Mouse (Mus musculus): ENCODE measurements around the gene Tfpt. TPM values are rescaled to one million over a fixed set of nuclear protein-coding genes. Genes with fewer than 3 reads are reported as not detected.
A peak's percentile ranks its signal among the peaks of the same experiment; 100 is the strongest.
"Not testable (repeated sequence)": the region's sequence is repeated elsewhere in the genome, so short reads cannot be mapped to it uniquely, and the experiment has no call there.

Tfpt gene
- total RNA-seq, 4 experiments from 2014 or later, result 23.1 to 31.3 (median 24.9) TPM

DNA sequence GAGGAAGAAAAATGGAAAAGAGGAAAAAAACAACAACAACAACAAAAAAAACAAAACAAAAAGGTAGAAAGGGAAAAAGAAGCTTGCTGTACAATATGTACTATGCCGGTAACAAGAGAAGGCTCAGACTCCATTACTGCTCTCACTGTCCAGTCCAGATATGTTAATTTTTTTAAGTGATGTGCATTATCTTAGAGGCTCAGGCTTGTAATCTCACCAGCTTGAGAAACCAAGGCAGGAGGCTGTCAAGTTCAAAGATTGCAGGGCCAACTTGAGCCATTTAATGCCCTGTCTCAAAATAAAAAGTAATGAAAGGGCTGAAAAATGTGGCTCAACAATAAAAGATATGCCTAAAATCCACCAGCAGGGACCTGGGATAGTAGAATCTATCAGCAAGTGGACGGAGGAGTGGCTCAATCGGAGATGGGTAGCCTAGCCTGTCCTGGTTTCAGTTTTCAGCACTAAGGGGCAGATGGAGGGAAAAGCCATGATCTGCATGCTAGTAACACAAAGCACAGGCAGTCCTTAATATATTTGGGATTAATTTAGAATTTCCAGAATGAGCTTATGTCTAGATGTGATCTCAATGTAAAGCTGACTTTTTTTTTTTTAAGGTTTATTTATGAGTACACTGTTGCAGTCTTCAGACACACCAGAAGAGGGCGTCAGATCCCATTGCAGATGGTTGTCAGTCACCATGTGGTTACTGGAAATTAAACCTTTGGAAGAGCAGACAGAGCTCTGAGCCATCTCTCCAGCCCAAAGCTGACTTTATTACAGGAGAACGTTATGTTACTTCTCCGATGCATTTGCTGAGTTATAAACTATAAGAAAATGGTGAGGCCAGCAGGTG is 13.1 kb downstream of the Tfpt start:
- DNase-seq, result no peak

DNA sequence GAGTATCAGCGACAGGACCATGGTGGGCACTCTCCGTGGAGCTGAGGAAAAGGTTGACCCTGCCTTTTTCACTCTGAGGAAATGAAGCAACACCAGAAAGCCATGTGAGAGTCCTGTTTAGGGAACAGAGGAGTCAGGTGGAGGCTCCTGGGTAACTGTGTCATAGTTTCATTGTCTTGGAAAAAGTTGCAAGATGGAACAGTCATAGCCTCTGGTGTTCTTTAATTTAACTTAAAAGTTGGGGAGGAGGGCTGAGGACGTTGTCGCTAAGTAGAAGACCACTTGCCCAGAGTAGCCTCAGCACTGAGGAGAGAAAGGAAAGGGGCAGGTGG is 13.7 kb downstream of the Tfpt start, which contains the start of gene Oscar:
Gene Oscar, minus strand, starts transcription at position 101 of the 332 bp plus-strand sequence.
- no peak for DNase-seq

DNA sequence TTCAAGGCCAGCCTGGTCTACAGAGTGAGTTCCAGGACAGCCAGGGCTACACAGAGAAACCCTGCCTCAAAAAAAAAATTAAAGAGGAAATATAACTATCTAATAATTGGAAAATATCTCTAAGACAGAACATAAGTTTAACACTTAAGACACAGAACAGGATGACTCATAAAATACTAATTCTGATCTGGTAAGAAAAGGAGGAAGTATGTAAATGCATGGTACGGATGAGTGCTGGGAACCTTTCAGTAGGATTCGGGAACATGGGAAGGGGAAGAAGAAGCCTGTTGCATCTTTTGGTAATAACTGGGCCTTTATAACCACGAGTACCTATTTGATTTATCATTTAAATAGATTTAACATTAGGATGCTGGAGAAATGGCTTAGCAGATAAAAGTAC is 15.7 kb downstream of the Tfpt start:
- DNase-seq, result no peak

DNA sequence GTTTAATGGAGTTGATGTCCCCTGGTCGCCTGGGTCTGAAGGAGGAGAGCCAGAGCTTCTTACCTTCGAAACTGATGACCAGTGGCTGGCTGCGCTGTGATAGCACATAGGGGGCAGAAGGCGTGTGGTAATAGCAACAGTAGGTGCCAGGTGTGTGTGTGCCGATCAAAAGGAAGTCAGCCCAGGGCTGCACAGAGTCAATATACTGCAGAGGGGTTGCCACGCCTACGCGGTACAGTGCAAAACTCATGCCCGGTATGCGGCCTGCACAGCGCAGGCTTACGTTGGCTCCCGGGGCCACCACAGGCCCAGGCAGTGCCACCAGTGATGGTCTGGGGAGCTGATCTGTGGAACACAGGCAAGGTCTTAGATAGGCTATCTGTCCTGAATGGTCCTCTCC is 18.7 kb downstream of the Tfpt start:
- DNase-seq, result no peak

DNA sequence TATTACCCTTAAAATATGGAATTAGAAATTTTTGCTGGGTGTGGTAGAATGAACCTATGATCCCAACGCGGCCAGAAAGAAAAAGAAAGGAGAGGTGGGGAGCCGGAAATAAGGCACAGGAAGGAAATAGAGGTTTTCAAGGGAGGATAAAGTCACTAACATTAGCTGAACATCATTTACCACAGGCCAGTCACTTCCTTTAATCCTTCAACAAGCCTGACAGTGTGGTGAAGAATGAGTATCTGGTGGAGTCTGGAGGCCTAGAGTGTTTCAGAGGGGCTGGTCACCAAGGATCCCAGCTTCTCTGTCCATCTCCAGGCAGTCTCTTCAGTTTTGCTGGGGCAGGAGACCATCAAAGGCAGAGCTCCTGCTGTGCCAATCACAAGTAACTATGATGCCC is 19.3 kb downstream of the Tfpt start:
- no peak for DNase-seq

DNA sequence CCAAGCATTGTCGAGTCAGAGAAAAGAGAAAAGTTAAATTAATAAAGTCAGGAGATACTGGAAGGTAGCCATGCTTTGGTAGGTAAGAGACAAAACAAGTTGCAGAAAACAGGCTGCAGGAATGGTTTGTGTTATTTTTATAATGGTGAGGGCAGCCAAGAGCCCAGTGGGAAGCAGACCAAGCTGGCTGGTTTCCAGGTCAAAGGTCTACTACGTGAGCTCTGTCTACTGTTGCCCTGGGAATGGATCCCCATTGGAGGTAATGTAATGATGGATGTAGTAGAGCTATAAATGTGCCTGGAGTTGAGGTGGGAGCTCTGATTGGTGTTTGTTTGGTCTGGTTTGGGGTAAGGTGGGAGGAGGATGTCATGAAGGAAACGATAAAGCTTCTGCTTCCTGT is 20.6 kb downstream of the Tfpt start:
- DNase-seq, result no peak

DNA sequence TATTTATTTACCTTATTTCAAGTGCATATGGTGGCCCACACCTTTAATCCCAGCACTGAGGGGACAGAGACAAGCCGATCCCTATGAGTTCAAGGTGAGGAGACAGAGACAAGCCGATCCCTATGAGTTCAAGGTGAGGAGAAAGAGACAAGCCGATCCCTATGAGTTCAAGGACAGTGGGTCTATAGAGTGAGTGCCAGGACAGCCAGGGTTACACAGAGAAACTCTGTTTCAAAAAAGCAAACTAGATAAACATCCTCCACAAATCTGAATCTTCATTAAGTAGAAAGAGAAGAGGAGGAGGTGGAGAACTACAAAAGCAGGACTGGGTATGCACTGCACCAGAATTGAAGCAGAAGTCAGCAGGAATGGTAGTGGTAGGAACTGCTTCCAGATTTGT is 21.1 kb downstream of the Tfpt start:
- no peak for DNase-seq

DNA sequence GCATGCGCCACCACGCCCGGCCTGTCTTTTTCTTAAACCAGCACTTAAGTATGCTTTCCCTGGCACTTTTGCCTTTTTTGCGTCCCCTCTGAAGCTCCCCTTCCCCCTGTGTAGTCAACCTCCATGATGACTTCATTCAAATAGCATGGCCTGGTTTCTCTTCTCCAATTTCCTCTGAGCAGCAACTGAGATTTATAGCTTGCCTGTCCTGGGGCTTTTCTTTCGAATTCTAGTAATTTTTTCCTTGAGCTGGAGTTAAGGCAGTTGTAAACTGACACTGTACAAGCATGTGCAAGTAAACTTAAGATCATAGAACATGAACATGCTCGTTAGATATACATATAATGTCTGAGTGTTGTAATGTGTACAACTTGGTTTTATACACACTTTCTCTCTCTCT is 22.3 kb downstream of the Tfpt start:
- DNase-seq, result no peak

DNA sequence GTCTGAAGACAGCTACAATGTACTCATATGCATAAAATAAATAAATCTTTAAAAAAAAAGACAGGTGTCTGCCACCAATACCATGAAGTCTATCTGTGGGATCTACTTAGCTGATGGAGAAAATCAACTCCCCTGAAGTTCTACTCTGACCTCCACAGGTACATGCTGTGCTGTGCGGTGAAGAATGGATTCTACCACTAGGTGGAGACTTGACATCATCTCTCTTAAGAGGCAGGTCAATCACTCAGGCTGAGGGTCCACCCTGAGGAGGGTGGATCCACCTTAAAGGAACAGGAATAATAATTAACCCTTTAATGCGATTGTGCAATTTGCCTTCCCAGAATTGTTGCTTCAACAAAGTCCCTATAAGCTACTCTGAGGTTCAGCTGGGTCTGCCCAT is 22.9 kb downstream of the Tfpt start:
- DNase-seq, result no peak

DNA sequence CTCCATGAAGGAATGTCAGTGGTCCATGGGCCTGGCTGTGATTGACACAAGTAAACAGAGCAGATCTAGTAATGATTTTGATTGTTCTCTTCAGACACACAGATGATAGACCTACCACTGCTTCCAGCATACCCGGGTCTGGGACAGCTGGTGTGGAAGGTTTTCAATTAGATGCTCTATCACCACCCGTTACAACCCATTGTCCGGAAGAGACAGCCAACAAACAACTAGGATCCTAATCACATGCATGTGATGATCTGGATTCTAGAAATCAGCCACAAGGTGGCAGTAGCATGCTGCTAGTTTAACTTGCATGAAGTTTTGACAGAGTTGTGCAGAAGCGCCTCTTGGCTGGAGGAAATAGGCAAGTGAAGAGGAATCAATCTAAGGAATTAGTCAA is 28.6 kb downstream of the Tfpt start:
- peak; percentile 46 for DNase-seq

DNA sequence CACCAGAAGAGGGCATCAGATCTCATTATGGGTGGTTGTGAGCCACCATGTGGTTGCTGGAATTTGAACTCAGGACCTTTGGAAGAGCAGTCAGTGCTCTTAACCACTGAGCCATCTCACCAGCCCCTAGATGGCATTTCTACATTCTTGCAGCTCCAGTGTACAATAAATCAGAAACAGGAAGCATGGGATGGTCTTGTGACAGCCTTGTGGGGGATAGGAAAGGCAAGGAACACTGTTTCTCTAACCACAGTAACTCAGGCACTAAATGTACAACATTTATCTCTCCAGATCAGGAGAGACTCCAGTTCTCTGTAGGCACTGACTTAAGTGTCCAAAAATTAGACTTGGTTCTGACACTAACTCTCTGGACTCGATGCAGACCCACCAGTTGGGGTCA is 32.0 kb downstream of the Tfpt start:
- DNase-seq, result not testable (repeated sequence)

DNA sequence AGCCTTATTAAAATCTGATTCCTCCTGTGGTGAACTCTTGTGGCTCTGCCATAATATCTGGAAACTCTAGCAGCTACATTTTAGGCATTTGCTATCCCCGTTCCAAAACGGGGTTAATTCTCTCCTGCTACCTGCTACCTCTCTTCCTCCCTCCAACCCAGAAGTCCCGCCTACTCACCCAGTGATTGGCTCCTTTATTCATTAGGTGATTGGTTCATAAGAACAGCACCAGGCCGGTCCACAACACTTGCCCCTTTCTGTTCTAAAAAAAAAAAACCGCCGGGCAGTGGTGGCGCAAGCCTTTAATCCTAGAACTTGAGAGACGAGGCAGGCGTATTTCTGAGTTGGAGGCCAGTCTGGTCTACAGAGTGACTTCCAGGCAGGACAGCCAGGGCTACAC is 34.6 kb downstream of the Tfpt start:
- DNase-seq, result no peak

DNA sequence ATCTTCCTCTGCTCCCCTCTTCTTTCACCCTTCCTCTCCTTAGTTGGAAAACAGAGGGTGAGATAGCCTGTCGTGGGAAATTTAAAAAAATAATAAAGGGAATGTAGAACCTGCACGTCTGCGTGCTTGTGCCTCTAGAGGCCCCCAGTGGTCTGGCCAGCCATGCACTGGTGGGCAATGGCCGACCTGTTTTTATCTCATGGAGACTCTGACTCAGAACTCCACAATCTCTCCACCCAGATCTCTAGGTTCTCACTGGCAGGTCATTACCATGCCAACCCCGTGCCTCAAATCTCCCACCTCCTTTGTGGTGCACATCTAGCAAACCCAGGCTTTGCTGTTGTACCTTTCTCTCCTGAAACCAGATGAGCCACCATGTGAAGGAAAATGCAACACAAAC is 35.0 kb downstream of the Tfpt start:
- no peak for DNase-seq

DNA sequence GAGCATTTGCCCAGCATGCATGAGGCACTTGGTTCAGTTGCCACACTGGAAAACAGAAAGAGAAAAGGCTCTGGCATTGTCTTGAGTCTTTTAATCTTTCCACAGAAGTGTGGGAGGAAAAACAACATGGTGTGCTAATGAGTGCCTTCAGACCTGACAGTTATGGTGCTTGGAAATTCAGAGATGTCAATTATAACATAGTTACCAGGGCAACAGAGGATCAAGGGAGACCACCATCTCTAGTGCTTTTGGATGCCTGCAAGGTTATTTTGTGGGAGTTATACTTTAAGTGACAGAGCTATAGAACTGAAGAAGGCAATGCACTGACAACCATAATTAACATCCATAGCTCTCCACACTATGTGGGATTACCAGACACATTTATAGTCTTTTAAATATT is 35.9 kb downstream of the Tfpt start:
- DNase-seq, result no peak

DNA sequence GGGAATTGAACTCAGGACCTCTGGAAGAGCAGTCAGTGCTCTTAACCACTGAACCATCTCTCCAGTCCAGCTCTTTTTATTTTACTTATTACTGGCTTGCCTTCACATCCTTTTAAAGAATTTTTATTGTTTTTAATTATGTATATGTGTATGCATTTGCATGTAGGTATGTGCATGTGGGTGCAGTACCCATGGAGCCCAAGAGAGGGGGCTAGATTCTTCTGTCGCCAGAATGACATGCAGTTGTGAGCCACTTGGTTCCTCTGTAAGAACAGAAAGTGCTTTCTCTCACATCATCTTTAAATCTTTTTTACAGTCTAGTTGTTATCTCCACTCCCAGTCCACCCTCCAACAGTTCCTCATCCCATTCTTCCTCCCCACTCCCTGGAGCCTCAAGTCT is 38.2 kb downstream of the Tfpt start:
- no peak for DNase-seq

DNA sequence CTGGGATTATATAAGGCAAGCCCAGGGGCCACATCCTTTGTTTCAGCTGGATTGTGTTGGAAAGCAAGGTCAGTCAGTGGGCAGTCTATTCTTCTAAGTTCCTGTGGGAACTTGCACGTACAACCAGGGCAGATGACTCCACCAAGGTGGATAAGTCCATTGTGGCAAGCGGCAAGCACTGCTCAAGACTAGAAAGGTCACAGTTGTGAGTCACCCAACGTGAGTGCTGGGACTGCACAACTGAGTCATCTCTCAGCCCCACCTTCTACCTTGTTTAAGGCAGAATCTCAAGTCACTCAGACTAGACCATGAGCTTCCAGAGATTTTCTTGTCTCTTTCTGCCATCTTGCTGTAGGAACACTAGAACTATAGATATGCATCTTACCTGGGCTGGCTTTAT is 39.2 kb downstream of the Tfpt start:
- DNase-seq, result no peak

DNA sequence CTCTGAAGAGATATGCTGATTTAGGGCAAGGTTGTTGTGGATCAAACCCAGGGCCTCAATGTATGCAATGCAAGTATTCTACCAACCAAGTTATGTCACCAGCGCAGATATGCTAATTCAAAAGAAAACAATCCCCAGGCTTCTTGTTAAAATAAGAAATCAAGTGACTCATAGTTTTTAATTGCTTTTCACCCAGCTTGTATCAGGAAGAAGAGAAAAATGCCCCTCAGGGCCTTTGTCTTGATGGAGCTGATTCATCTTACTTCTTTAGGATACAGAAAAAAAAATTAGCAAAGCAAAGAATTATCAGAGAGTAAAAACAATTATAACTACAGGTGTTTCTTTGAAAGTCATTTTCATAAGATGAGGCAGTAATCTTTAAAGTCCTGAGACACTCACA is 42.4 kb downstream of the Tfpt start:
- DNase-seq, result no peak

DNA sequence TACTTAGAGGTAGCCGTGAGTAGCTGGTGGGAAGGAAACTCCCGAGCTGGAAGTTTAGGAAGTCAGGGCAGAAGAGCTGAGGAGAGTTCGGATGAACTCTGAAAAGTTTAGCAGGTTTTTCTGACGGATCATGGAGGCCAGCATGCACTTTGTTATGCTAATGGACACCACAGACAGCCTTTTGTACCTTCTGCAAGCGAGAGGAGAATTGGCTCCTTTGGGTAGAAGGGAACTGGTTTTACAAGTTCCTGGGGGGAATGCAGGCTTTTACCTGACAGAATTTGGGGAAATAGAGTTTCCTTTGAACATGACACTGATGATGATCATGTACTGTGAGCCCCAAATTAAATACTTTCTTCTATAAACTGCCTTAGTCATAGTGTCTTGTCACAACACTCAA is 43.5 kb downstream of the Tfpt start:
- no peak for DNase-seq

DNA sequence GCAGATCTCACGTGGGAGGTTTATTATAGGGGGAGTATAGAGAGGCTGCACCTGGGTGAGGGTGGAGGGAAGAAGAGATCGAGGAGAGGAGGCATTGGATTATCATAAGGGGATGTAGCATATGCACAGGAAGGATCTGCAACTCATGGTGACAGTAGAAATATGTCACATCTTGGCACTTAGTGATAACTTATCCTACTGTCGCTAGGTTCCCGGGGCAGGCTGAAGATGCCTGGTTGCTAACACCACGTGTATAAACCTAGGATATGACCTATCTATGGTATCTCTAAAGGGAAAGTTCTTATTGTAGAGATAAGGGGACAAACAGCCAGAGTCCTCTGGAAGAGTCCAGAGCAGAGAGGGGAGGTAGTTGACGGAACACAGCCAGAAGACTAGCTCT is 44.0 kb downstream of the Tfpt start:
- DNase-seq, result no peak

DNA sequence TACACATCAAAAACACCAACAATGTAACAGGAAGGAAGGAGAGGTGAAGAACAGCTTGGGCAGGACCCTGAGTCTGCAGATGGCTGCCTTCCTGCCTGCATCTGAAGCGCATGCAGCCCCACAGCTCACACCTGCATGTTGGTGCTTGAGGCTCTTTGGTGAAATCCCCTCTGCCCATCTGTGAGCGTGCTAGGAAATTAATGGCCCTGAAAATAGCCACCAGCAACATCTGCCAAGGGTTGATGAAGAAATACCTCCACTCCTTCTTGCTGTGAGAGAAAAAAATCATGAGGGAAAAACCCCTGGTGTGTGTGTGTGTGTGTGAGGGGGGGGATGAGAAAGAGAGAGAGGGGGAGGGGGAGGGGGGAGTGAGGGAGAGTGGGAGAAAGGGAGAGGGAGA is 49.7 kb downstream of the Tfpt start:
- DNase-seq, result no peak

DNA sequence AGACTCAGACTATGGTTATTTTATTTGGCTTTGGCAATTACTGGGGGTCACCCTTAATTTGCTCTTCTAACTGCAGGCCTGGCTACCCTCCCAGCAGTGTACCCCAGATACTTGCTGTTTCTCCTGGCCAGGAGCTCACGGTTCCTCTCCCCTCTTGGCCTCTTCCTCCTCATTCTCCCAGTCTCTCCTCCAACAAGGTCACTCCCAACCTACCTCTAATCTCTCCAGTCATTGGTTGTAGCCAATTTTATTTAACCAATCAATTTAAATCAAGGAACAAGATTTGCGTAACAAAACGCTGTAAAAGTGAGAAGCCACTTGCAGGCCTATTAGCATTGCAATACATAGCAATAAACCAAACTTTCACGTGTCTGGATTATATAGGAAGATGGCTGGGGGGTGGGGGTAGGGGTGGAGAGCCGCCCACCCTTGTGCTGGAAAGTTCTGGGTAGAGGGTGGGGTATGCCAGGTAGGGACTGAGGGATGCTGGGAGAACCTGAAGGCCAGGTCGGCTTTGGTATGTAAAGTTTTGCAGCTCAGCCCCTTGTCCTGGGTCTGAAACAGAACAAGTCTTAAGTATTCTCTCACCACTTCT is 50.7 kb downstream of the Tfpt start:
- no peak for DNase-seq

DNA sequence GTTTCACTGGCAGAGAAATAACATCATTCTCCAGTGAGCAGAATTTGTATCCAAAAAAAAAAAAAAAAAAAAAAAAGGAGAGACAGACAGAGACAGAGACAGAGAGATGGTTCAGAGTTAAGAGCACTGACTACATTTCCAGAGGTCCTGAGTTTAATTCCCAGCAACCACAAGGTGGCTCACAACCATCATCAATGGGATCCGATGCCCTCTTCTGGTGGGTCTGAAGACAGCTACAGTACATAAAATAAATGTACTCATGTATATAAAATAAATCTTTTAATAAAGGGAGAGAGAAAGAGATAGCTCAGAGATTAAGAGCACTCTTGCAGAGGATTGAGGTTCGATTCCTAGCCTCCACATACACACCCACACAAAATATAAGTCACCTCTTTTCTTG is 51.5 kb downstream of the Tfpt start:
- no peak for DNase-seq

DNA sequence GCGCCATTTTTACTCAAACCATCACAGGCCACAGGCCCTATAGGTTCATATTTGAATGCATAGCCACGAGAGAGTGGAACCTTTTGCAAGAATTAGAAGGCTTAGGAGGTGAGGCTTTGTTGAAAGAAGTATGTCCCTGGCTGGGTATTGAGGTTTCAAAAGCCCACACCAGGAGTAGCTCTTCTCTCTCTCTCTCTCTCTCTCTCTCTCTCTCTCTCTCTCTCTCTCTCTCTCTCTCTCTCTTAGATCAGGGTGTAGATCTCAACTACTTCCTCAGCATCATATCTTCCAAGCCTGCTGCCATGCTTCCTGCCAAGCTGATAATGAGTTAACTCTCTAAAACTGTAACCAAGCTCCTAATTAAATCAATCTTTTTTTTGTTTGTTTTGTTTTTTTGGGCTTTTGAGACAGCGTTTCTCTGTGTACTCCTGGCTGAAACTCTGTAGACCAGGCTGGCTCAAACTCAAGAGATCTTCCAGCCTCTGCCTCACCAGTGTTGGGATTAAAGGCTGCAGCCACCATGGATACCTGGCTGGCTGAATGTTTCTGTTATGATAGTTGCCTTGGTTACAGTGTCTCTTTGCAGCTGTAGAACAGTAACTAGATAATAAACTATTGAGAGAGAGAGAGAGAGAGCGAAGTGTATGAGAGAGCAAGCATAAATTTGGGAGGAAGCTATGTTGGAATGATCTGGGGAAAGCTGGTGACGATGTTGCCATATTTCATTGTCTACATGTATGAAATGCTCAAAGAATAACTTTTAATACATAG is 53.2 kb downstream of the Tfpt start:
- DNase-seq, result no peak

DNA sequence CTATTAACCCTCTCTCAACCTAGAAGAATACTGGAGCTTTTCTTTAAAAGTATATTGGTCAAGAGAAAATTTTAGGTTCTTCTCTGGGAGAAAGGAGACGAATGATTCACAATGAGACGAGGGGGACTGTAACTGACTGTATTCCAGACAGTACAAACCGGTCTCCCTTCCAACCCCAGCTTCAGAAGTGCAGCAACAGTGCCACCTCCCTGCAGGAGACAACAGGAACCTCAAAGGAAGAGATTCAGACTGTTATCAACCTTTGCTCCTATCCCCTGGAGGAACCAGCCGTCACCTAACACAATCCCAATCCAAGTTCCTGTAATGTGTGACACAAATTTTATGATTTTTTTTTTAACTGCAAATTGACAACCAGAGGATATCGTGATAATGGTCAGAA is 55.5 kb downstream of the Tfpt start:
- no peak for DNase-seq
